Mouse (Mus musculus) right cerebral cortex, postnatal 36 days (tissue): ENCODE measurements at regions not wholly inside any gene's neighbourhood (a gene's known extent, or its start where the extent isn't known, plus 50 kb on each side); places are given as distances from the start of the nearest gene placed in this dataset.

ENCODE experiments used
- DNase-seq, 2 experiments: peaks; one replicate each; pipeline ENCODE4 v3.0.0; 2022; ENCODE audit warnings: low spot score in 2 of 2, mixed read lengths in 1 of 2

- no peak for DNase-seq
Observed at GRCm38 (mm10) chr14:103458340-103458739, 54.8 kb upstream of the Scel start.

GRCm38 (mm10) chr14:103456106-103456505 lies 57.0 kb upstream of the Scel start:
- DNase-seq = no peak

GRCm38 (mm10) chr14:103450756-103451155 lies 62.4 kb upstream of the Scel start:
- no peak for DNase-seq

- no peak for DNase-seq
Observed at GRCm38 (mm10) chr14:103449447-103449846, 63.7 kb upstream of the Scel start.

- no peak for DNase-seq
Observed at GRCm38 (mm10) chr14:103449033-103449432, 64.1 kb upstream of the Scel start.

GRCm38 (mm10) chr14:103446671-103447070 lies 66.5 kb upstream of the Scel start:
- no peak for DNase-seq

- no peak for DNase-seq
Observed at GRCm38 (mm10) chr14:103441454-103442065, 71.6 kb upstream of the Scel start.

- peak; percentile 54 to 68 for DNase-seq
Observed at GRCm38 (mm10) chr14:103440243-103440642, 72.9 kb upstream of the Scel start.

GRCm38 (mm10) chr14:103434218-103434617 lies 78.9 kb upstream of the Scel start:
- DNase-seq = no peak

GRCm38 (mm10) chr14:103433106-103433505 lies 80.0 kb upstream of the Scel start:
- no peak for DNase-seq

GRCm38 (mm10) chr14:103427873-103428272 lies 81.3 kb upstream of the Mycbp2 start:
- no peak for DNase-seq

GRCm38 (mm10) chr14:103421305-103421822 lies 74.8 kb upstream of the Mycbp2 start:
- DNase-seq = no peak

- DNase-seq = no peak
Observed at GRCm38 (mm10) chr14:103417110-103418061, 70.8 kb upstream of the Mycbp2 start.

- no peak for DNase-seq
Observed at GRCm38 (mm10) chr14:103404611-103405010, 58.0 kb upstream of the Mycbp2 start.

GRCm38 (mm10) chr14:103403054-103403453 lies 56.4 kb upstream of the Mycbp2 start:
- DNase-seq = peak in 1 of 2 experiments; percentile 16

- DNase-seq = no peak
Observed at GRCm38 (mm10) chr14:103401983-103402382, 55.4 kb upstream of the Mycbp2 start.

- DNase-seq = no peak
Observed at GRCm38 (mm10) chr14:103401280-103401679, 54.7 kb upstream of the Mycbp2 start.

- no peak for DNase-seq
Observed at GRCm38 (mm10) chr14:103398401-103398800, 51.8 kb upstream of the Mycbp2 start.
